Mouse (Mus musculus) embryonic facial prominence, embryonic 11.5 days (tissue): ENCODE measurements around the gene Otud6a. TPM values are rescaled to one million over a fixed set of nuclear protein-coding genes. Genes with fewer than 3 reads are reported as not detected.
"Not testable (repeated sequence)": the region's sequence is repeated elsewhere in the genome, so short reads cannot be mapped to it uniquely, and the experiment has no call there.

Experiments used
- ATAC-seq: fragments of 200-750 bp; cut with Nextera tagmentation; replicated peaks from 2 replicates; pipeline ENCODE4 v1.8.0; 2017; ENCODE audit warnings: low read depth; ENCODE audit not compliant: insufficient number of reproducible peaks, low FRiP score, low TSS enrichment
- DNase-seq: peaks from one replicate; pipeline ENCODE4 v3.0.0-alpha.2; 2015; ENCODE audit warnings: low spot score
- H3K27ac ChIP-seq: fragments of 300-500 bp; sonication (generic); replicated peaks from 2 replicates; pipeline ENCODE4 v1.5.1; 2014; ENCODE audit warnings: mild to moderate bottlenecking, low read depth, low read length, control low read depth
- H3K27me3 ChIP-seq: fragments of 300-500 bp; sonication (generic); 2 replicates; pipeline ENCODE4 v1.6.1; 2014; ENCODE audit warnings: mild to moderate bottlenecking, low read length, moderate library complexity, mixed read lengths; ENCODE audit not compliant: control insufficient read depth, insufficient read depth
- H3K36me3 ChIP-seq: fragments of 300-500 bp; sonication (generic); replicated peaks from 2 replicates; pipeline ENCODE4 v1.6.1; 2014; ENCODE audit warnings: low read depth, mild to moderate bottlenecking, low read length, moderate library complexity, mixed read lengths; ENCODE audit not compliant: control insufficient read depth, insufficient read depth
- H3K4me1 ChIP-seq: fragments of 300-500 bp; sonication (generic); 2 replicates; pipeline ENCODE4 v1.6.1; 2014; ENCODE audit warnings: low read length, mixed read lengths; ENCODE audit not compliant: control insufficient read depth, insufficient read depth
- H3K4me2 ChIP-seq: fragments of 300-500 bp; sonication (generic); 2 replicates; pipeline ENCODE4 v1.6.1; 2014; ENCODE audit warnings: low read depth, mild to moderate bottlenecking, control low read depth, low read length, moderate library complexity
- H3K4me3 ChIP-seq: fragments of 300-500 bp; sonication (generic); 2 replicates; pipeline ENCODE4 v1.5.1; 2014; ENCODE audit warnings: low read depth, low read length, control low read depth
- H3K9ac ChIP-seq: fragments of 300-500 bp; sonication (generic); replicated peaks from 2 replicates; pipeline ENCODE4 v1.6.1; 2014; ENCODE audit warnings: mild to moderate bottlenecking, control low read depth, low read length
- H3K9me3 ChIP-seq: fragments of 300-500 bp; sonication (generic); replicated peaks from 2 replicates; pipeline ENCODE4 v1.6.1; 2016; ENCODE audit warnings: mild to moderate bottlenecking, low read length, inconsistent platforms, mixed read lengths; ENCODE audit not compliant: control insufficient read depth
- WGBS: fragments of 180-500 bp; shearing (Covaris S2); extraction: QIAGEN DNeasy Blood & Tissue Kit; methylation state at CpG from one replicate; pipeline ENCODE4 v1.1.7; 2014; 5-methylcytosine and 5-hydroxymethylcytosine counted together
- polyA plus RNA-seq: library from polyadenylated mRNA; unstranded; fragments of >200 nt; fragmentation: Nextera tagmentation; extraction: Ambion mirVana; gene quantifications from 2 replicates; pipeline ENCODE4 v1.2.1, GENCODE M21; 2014

Otud6a gene
- polyA plus RNA-seq, 1 experiment from 2014 or later, result not detected

GRCm38 (mm10) chrX:100432311-100432710, 3.5 kb downstream of the Otud6a start:
- 71% methylated on average over 3 of the region's 3 CpGs for WGBS
- no peak overlapping the region for H3K9ac ChIP-seq
- no peak overlapping the region for H3K4me2 ChIP-seq
- no peak overlapping the region for H3K4me3 ChIP-seq
- no peak for ATAC-seq
- no peaks in the 10 kb centered on the region for H3K4me1 ChIP-seq
- no peak overlapping the region for H3K27ac ChIP-seq
- DNase-seq, result no peak
- H3K9me3 ChIP-seq, result no peaks in the 10 kb centered on the region
- 0 out of 2 replicates have a peak, but pooled peaks cover 6% of the 10 kb centered on the region for H3K27me3 ChIP-seq
- H3K36me3 ChIP-seq, result no peaks in the 10 kb centered on the region

- not testable (repeated sequence) for H3K27ac ChIP-seq, H3K4me3 ChIP-seq, H3K4me2 ChIP-seq, H3K36me3 ChIP-seq, H3K9ac ChIP-seq, ATAC-seq, DNase-seq, H3K4me1 ChIP-seq, H3K27me3 ChIP-seq, H3K9me3 ChIP-seq
- 82% methylated on average over 2 of the region's 2 CpGs for WGBS
These were observed 13.8 kb downstream of the Otud6a start, which contains the start of gene Awat2 for GRCm38 (mm10) chrX:100442617-100443016. TSS of gene Awat2 (minus strand) at chrX:100442717.

- 87% methylated on average over 7 of the region's 7 CpGs for WGBS
- H3K9me3 ChIP-seq, result no peaks in the 10 kb centered on the region
- no peaks in the 10 kb centered on the region for H3K27me3 ChIP-seq
- ATAC-seq (no peak), DNase-seq (no peak)
- H3K4me2 ChIP-seq, result no peak overlapping the region
- H3K4me1 ChIP-seq, result no peaks in the 10 kb centered on the region
- H3K27ac ChIP-seq, result no peak overlapping the region
- H3K36me3 ChIP-seq, result no peaks in the 10 kb centered on the region
- no peak overlapping the region for H3K9ac ChIP-seq
- no peak overlapping the region for H3K4me3 ChIP-seq
These were observed 14.7 kb downstream of the Otud6a start for GRCm38 (mm10) chrX:100443532-100443931.

- DNase-seq (no peak), ATAC-seq (no peak)
These were observed 39.2 kb downstream of the Otud6a start for GRCm38 (mm10) chrX:100468047-100468446.

GRCm38 (mm10) chrX:100470126-100470525, 41.3 kb downstream of the Otud6a start:
- WGBS, result 89% methylated on average over 3 of the region's 3 CpGs
- Histone ChIP-seq H3K4me3 (no peak overlapping the region), H3K4me1 (no peaks in the 10 kb centered on the region), H3K36me3 (no peaks in the 10 kb centered on the region), H3K9ac (no peak overlapping the region), H3K27me3 (no peaks in the 10 kb centered on the region), H3K27ac (no peak overlapping the region), H3K4me2 (no peak overlapping the region), H3K9me3 (no peaks in the 10 kb centered on the region)
- DNase-seq (no peak), ATAC-seq (no peak)

More at GRCm38 (mm10) chrX:100468047-100468446, 39.2 kb downstream of the Otud6a start:
- Histone ChIP-seq H3K9ac (no peak overlapping the region), H3K4me2 (no peak overlapping the region), H3K27ac (no peak overlapping the region), H3K9me3 (no peaks in the 10 kb centered on the region), H3K4me3 (no peak overlapping the region), H3K27me3 (no peaks in the 10 kb centered on the region), H3K4me1 (no peaks in the 10 kb centered on the region), H3K36me3 (no peaks in the 10 kb centered on the region)
- 70% methylated on average over 4 of the region's 4 CpGs for WGBS

- Histone ChIP-seq H3K36me3 (no peaks in the 10 kb centered on the region), H3K27ac (no peak overlapping the region), H3K27me3 (no peaks in the 10 kb centered on the region), H3K4me3 (no peak overlapping the region), H3K9ac (no peak overlapping the region), H3K4me1 (no peaks in the 10 kb centered on the region), H3K9me3 (no peaks in the 10 kb centered on the region), H3K4me2 (no peak overlapping the region)
- 87% methylated on average over 3 of the region's 3 CpGs for WGBS
- no peak for DNase-seq
- ATAC-seq, result no peak
These were observed 42.7 kb downstream of the Otud6a start for GRCm38 (mm10) chrX:100471491-100471890.

GRCm38 (mm10) chrX:100475569-100476223, 46.9 kb downstream of the Otud6a start:
- H3K27ac ChIP-seq, result no peak overlapping the region
- no peak overlapping the region for H3K4me3 ChIP-seq
- no peaks in the 10 kb centered on the region for H3K27me3 ChIP-seq
- H3K36me3 ChIP-seq, result no peaks in the 10 kb centered on the region
- no peak overlapping the region for H3K4me2 ChIP-seq
- H3K9ac ChIP-seq, result no peak overlapping the region
- WGBS, result 68% methylated on average over 4 of the region's 4 CpGs
- H3K9me3 ChIP-seq, result no peaks in the 10 kb centered on the region
- ATAC-seq, result no peak
- H3K4me1 ChIP-seq, result no peaks in the 10 kb centered on the region
- DNase-seq, result no peak
